Mouse (Mus musculus): ENCODE data around the gene Olfr56.
"Not testable (repeated sequence)": the region's sequence is repeated elsewhere in the genome, so short reads cannot be mapped to it uniquely, and the experiment has no call there.

Olfr56 gene

GRCm38 (mm10) chr11:49175345-49175744 lies 196.7 kb downstream of the Olfr56 start:
- DNase-seq = no peak

- DNase-seq = not testable (repeated sequence)
These were observed 197.5 kb downstream of the Olfr56 start for GRCm38 (mm10) chr11:49176047-49176779.

- DNase-seq = no peak
These were observed 204.5 kb downstream of the Olfr56 start for GRCm38 (mm10) chr11:49183172-49183571.

Measured in cerebellum, adult 8-10 months (tissue).